Mouse (Mus musculus) testis, adult 10 weeks (tissue): ENCODE measurements around the gene Slc24a1. TPM values are rescaled to one million over a fixed set of nuclear protein-coding genes. Genes with fewer than 3 reads are reported as not detected.

ENCODE experiments used
- polyA plus RNA-seq: library from polyadenylated mRNA; stranded (reverse); fragments of 350-450 nt; fragmentation: Illumina TruSeq; extraction: RNeasy Lipid Tissue Mini Kit (QIAGEN cat#74804); gene quantifications from one replicate; pipeline ENCODE4 v1.2.3, GENCODE M21; 2014; ENCODE audit warnings: low read depth, low replicate concordance

The Slc24a1 gene
- polyA plus RNA-seq, result 0.59 TPM

DNA sequence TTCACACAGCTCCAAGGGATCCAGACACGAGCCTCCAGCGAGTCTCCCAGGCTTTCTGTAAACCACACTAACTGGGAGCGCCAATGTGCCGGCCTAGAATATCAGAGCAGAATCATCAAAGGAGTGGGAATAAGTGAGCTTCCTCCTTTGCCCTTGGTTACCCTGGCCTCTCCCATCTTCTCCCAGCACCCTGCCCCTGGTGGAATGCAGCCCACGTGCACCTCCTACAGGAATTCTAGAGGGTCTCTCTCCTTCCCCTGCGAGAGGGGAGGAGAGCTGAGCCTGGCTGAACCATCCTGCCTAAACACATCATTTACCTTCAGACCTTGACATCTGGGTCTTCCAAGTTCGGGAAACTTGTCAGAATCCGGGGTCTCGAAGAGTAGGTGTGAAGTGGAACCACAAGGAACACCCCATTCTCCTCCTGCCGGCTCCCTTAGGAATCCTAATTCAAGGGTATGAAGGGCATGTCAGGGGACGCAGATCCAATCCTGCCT, at the start of gene Slc24a1:
Gene Slc24a1 (minus strand): TSS at position 447 of the 497 bp plus-strand sequence.

GRCm38 (mm10) chr9:64960117-64960977, 8.9 kb upstream of the Slc24a1 start, which contains the start of gene Ints14:
TSS of gene Ints14 (plus strand) at chr9:64960905.

Other genes starting within 250 kb of the Slc24a1 start
- 525 TPM for gene Rab11a, start 213.8 kb downstream of the Slc24a1 start, polyA plus RNA-seq
- 30.1 TPM for gene Dennd4a, start 140.3 kb downstream of the Slc24a1 start, polyA plus RNA-seq
- 22.7 TPM for gene Ints14, start 9.3 kb upstream of the Slc24a1 start, polyA plus RNA-seq
- 65.3 TPM for gene Hacd3, start 70.1 kb upstream of the Slc24a1 start, polyA plus RNA-seq
- 170 TPM for gene Dpp8, start 80.8 kb upstream of the Slc24a1 start, polyA plus RNA-seq
- gene Igdcc4, start 149.9 kb upstream of the Slc24a1 start, polyA plus RNA-seq, result 1.6 TPM
- not detected for gene Igdcc3, start 189.6 kb upstream of the Slc24a1 start, polyA plus RNA-seq
- 1.7 TPM for gene Parp16, start 243.7 kb upstream of the Slc24a1 start, polyA plus RNA-seq